Mouse (Mus musculus) thymus, adult 2 months (tissue): ENCODE data around the gene Aaed1.

Source experiments
- CTCF ChIP-seq: fragments of 200-500 bp; IDR thresholded peaks from 2 replicates; pipeline ENCODE4 v1.5.1; 2012; ENCODE audit warnings: mild to moderate bottlenecking, control low read depth, low read length, moderate library complexity, borderline replicate concordance; ENCODE audit not compliant: control insufficient read depth, poor library complexity, insufficient read depth; ENCODE audit errors: extremely low read depth
- POLR2A ChIP-seq: fragments of 200-500 bp; IDR thresholded peaks from 2 replicates; pipeline ENCODE4 v1.6.1; 2012; ENCODE audit warnings: mild to moderate bottlenecking, low read length, control low read depth, moderate library complexity; ENCODE audit not compliant: control insufficient read depth, poor library complexity, insufficient read depth; ENCODE audit errors: extremely low read depth

DNA sequence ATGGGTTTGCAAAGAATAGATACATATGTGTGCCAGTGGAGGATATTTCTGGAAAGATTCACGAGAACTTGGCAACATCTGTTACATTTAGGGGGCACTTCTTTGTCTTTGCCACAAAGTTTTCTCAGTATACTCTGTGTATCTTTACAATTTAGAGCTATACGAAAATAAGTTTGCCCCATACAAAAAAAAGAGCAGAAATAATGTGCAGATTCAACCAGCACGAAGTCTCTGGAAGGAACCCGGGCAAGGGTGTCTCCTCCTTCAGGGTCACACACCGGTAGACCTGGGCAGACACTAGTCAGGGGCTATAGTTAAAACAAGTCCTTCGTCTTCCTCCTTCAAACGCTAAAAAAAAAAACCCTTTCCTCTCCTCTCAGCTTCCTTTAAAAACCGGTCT lies 39.2 kb downstream of the Aaed1 start:
- TF ChIP-seq CTCF (no peak), POLR2A (no peak)
